Mouse (Mus musculus) hindbrain, embryonic 14.5 days (tissue): ENCODE results near the gene Slc7a15. TPM values are rescaled to one million over a fixed set of nuclear protein-coding genes. Genes with fewer than 3 reads are reported as not detected.
A peak's percentile ranks its signal among the peaks of the same experiment; 100 is the strongest.

ENCODE experiments used
- ATAC-seq: fragments of 200-750 bp; cut with Nextera tagmentation; 2 replicates; pipeline ENCODE4 v1.8.0; 2017; ENCODE audit warnings: moderate number of reproducible peaks, mild to moderate bottlenecking, moderate TSS enrichment, moderate library complexity; ENCODE audit not compliant: low FRiP score
- DNase-seq: peaks from one replicate; pipeline ENCODE4 v3.0.0-alpha.2; 2015; ENCODE audit warnings: low spot score
- H3K27ac ChIP-seq: fragments of 300-500 bp; sonication (generic); 2 replicates; pipeline ENCODE4 v1.5.1; 2014; ENCODE audit warnings: mild to moderate bottlenecking, moderate library complexity
- H3K27me3 ChIP-seq: fragments of 300-500 bp; sonication (generic); 2 replicates; pipeline ENCODE4 v1.6.1; 2014; ENCODE audit warnings: mild to moderate bottlenecking, low read length, mixed read lengths; ENCODE audit not compliant: control insufficient read depth, insufficient read depth
- H3K36me3 ChIP-seq: fragments of 300-500 bp; sonication (generic); replicated peaks from 2 replicates; pipeline ENCODE4 v1.6.1; 2014; ENCODE audit not compliant: control insufficient read depth, insufficient read depth
- H3K4me1 ChIP-seq: fragments of 300-500 bp; sonication (generic); replicated peaks from 2 replicates; pipeline ENCODE4 v1.6.1; 2014; ENCODE audit warnings: antibody characterized with exemption, low read length, mixed read lengths; ENCODE audit not compliant: control insufficient read depth, insufficient read depth
- H3K4me2 ChIP-seq: fragments of 300-500 bp; sonication (generic); replicated peaks from 2 replicates; pipeline ENCODE4 v1.6.1; 2014; ENCODE audit warnings: mild to moderate bottlenecking, moderate library complexity
- H3K4me3 ChIP-seq: fragments of 300-500 bp; sonication (generic); replicated peaks from 2 replicates; pipeline ENCODE4 v1.5.1; 2014; ENCODE audit warnings: mild to moderate bottlenecking, low read length
- H3K9ac ChIP-seq: fragments of 300-500 bp; sonication (generic); 2 replicates; pipeline ENCODE4 v1.6.1; 2014
- H3K9me3 ChIP-seq: fragments of 300-500 bp; sonication (generic); 2 replicates; pipeline ENCODE4 v1.6.1; 2016; ENCODE audit warnings: low read length; ENCODE audit not compliant: control insufficient read depth
- WGBS: fragments of 180-500 bp; shearing (Covaris S2); extraction: QIAGEN DNeasy Blood & Tissue Kit; methylation state at CpG from one replicate; pipeline ENCODE4 v1.1.7; 2014; 5-methylcytosine and 5-hydroxymethylcytosine counted together
- polyA plus RNA-seq: library from polyadenylated mRNA; unstranded; fragments of >200 nt; fragmentation: Nextera tagmentation; extraction: Ambion mirVana; gene quantifications from 2 replicates; pipeline ENCODE4 v1.2.1, GENCODE M21; 2014

Slc7a15 gene
- polyA plus RNA-seq, 1 experiment from 2014 or later = not detected

DNA sequence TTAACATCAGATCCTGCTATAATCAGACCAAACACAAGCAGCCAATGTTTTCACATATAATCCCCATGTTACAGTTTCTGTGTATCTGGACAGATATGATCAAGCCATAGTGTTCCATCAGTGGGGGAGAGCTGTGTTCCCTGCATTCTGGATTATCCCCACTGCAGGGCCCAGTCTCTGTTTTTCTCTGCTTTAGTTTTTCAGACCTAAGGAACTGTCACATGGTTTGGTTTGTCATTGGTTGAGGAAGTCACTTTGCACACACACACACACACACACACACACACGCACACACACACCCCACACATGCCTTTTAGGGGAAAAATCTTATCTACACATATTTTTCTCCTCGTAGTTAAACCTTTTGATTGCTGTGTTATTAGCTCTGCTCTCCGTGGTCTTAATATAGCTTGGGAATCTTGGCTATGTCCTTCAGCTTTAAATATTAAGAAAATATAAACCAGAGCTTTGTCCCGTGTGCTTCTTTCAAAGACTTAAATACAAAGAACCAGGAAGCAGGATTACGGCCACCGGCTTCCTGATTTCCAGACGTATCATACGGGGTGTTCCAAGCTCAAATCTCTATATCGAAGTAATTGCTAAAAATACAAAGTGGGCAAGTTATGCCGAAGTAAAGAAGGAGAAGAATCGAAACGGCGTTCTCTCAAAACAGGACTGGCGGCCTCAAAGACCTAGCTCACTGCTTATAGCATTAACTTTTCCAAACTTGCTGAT, 97.1 kb downstream of the Slc7a15 start:
- Histone ChIP-seq H3K4me3 (no peak overlapping the region), H3K9me3 (no peaks in the 10 kb centered on the region), H3K4me2 (no peak overlapping the region), H3K9ac (no peak overlapping the region), H3K4me1 (peaks cover 21% of the 10 kb centered on the region), H3K27ac (no peak overlapping the region), H3K36me3 (no peaks in the 10 kb centered on the region), H3K27me3 (no peaks in the 10 kb centered on the region)
- 88% methylated on average over 14 of the region's 14 CpGs for WGBS
- ATAC-seq (no peak), DNase-seq (no peak)

DNA sequence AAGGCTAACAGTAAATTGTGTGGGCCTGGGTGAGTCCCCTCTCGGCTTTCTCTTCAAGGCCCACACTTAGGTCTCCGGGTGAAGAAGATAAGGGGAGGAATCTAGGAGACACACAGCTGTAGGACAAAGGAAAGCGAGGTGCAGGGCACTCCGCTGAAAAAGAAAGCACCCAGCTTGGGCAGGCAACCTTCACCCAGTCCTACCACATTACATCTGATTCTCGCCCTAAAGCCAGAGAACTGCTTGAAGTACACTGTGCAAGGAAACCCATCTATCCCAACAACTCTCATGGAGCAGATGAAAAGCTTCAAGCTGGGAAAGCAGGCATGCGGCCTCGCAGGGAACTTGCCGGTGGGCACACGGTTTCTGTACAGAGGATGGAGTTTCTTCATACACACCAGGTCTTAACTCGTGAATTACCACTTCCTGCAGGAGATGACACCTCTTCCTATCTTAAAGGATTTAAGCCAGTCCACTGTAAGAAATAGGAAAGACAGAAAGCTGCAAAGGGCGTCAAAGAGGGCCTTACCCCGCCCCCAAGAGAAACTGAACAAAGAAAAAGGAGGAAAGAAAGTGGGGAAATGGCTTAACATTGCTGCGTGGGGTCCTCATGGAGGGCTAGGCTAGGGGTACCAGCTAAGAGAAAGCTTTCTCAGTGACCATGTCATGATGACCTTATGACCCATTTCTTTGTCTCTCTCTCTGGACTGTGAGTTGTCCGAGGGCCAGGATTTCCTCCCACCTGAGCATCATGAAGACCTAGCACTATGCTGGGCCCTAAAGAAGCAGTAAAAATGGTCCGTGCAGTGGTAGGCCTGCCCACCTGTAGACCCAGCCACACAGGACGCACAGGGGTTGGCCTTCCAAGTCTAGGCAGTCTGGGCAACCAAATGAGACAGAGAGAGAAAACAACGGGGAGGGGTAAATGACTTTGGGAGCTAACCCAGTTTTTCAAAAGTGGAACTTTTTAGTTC, 98.0 kb downstream of the Slc7a15 start:
- 44% methylated on average over 17 of the region's 17 CpGs for WGBS
- peak overlapping the region; percentile 99 for H3K27ac ChIP-seq
- H3K9me3 ChIP-seq = no peaks in the 10 kb centered on the region
- peak overlapping the region; percentile 82 for H3K4me2 ChIP-seq
- ATAC-seq (no peak), DNase-seq (no peak)
- H3K9ac ChIP-seq = peak overlapping the region; percentile 96
- H3K36me3 ChIP-seq = no peaks in the 10 kb centered on the region
- H3K27me3 ChIP-seq = no peaks in the 10 kb centered on the region
- peaks cover 29% of the 10 kb centered on the region for H3K4me1 ChIP-seq
- H3K4me3 ChIP-seq = peak overlapping the region; percentile 74

DNA sequence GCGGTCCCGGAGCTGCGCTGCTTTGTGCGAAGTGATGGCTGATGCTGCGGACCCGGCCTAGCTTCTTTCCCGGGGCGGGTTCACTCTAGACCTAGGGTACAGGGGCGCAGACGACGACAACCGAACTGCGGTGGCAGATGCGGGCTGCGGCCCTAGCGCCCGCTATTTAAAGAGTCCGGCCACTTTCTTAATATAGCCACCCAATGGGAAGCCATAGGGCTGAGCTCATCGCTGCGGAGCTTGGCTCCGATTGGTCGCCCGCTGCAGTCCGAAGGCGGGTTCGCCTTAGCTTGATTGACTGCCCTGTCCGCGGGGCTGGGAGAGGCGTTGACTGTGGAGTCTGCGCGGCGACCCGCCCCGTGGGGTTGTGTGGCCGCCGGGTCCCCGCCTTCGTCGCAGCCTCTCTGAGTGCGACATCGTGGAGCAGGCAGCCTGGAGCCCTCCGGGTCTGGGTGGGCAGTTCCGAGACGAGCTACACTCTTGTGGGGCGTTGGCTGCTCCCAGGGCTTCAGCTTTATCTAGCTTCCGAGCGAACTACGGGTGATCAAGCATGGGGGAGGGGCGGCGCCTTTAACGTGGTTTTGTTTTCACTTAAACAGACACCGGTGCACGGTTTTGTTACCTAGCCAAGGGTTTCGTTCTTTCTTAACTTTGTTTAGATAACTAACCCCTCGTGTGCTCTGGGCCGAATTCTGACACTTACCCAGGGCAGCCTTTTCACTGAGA, 98.8 kb downstream of the Slc7a15 start, which contains the start of gene Rhob:
Gene Rhob, minus strand, starts transcription at position 139 of the 726 bp plus-strand sequence.
- DNase-seq (peak; percentile 98), ATAC-seq (peak; percentile 97)
- Histone ChIP-seq H3K27me3 (no peaks in the 10 kb centered on the region), H3K4me3 (peak within 1 kb of the TSS; percentile 74), H3K27ac (peak within 1 kb of the TSS; percentile 99), H3K9me3 (no peaks in the 10 kb centered on the region), H3K9ac (peak within 1 kb of the TSS; percentile 96), H3K36me3 (no peaks in the 10 kb centered on the region), H3K4me2 (peak within 1 kb of the TSS; percentile 82), H3K4me1 (peaks cover 33% of the 10 kb centered on the region)
- under 1% methylated on average over 56 of the region's 56 CpGs for WGBS

DNA sequence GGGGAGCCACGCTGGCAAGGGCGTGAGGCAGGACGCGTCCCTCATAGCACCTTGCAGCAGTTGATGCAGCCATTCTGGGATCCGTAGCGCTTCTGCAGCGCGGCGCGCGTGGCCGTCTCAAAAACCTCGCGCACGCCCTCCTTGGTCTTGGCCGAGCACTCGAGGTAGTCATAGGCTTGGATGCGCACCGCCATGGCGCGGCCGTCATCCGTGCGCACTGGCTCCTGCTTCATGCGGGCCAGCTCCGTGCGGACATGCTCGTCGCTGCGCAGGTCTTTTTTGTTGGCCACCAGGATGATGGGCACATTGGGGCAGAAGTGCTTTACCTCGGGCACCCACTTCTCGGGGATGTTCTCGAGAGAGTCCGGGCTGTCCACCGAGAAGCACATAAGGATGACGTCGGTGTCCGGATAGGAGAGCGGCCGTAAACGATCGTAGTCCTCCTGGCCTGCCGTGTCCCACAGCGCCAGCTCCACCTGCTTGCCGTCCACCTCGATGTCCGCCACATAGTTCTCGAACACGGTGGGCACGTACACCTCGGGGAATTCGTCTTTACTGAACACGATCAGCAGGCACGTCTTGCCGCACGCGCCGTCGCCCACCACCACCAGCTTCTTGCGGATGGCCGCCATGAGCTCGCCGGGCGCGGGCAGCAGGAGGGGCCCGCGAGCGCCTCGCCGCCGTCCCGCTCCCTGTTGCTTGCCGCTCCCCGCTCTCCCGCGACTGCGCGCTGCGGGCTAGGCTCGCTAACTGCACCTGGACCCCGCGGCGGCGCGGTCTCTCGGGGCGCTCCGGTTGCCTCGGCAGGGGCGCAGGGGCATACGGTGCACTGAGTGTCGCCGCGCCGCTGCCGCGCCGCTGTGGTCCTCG, 99.6 kb downstream of the Slc7a15 start:
- peak overlapping the region; percentile 96 for H3K9ac ChIP-seq
- peak overlapping the region; percentile 74 for H3K4me3 ChIP-seq
- H3K4me1 ChIP-seq = peaks cover 33% of the 10 kb centered on the region
- under 1% methylated on average over 89 of the region's 99 CpGs for WGBS
- H3K9me3 ChIP-seq = no peaks in the 10 kb centered on the region
- ATAC-seq (peak; percentile 72), DNase-seq (peak; percentile 66)
- peak overlapping the region; percentile 82 for H3K4me2 ChIP-seq
- no peaks in the 10 kb centered on the region for H3K36me3 ChIP-seq
- H3K27ac ChIP-seq = peak overlapping the region; percentile 99
- no peaks in the 10 kb centered on the region for H3K27me3 ChIP-seq

DNA sequence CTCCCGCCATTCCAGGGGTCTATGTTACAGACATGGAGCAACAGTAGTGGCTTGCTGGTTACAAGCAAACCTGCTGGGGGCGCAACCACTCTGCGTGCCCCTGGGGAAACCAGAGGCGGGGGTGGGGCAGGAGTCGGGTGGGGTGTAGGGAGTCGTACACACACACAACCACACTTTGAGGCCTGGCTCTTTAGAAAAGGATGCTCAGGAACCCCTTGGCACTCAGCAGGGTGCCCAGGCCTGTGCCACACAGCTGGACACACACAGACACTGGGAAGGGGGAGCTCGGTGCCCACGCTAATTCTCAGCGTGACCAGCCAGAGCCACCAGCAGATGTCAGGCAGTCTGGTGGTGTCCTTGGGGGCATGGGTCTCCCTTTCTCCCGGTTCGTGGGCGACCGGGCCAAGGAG, 100.3 kb downstream of the Slc7a15 start:
- H3K9ac ChIP-seq = peak overlapping the region; percentile 96
- no peaks in the 10 kb centered on the region for H3K9me3 ChIP-seq
- H3K4me2 ChIP-seq = peak overlapping the region; percentile 82
- ATAC-seq (peak; percentile 1), DNase-seq (peak; percentile 36)
- H3K4me3 ChIP-seq = peak overlapping the region; percentile 74
- H3K4me1 ChIP-seq = peaks cover 33% of the 10 kb centered on the region
- H3K36me3 ChIP-seq = no peaks in the 10 kb centered on the region
- no peaks in the 10 kb centered on the region for H3K27me3 ChIP-seq
- WGBS = 2% methylated on average over 13 of the region's 13 CpGs
- H3K27ac ChIP-seq = peak overlapping the region; percentile 99

DNA sequence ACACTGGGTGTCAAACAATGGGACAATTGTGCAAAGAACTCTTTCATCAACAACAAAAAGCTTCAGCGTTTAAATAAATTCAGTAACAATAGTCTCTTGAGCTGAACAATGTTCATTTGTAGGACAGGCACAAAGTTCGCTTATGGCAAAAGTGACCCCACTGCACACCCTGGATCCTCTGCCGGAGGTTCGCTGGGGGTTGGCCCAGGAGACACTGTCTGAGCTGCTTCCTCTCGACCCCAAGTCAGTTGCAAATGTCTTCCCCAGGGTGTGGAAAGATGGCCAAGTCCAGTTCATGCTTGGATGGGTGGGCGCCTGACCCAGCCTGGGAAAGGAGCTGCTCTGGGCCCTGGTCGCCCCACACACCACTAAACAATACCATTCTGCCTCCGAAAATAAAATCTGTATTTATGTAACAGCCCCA, 100.7 kb downstream of the Slc7a15 start:
- H3K27ac ChIP-seq = peak overlapping the region; percentile 99
- H3K4me1 ChIP-seq = peaks cover 33% of the 10 kb centered on the region
- no peak for DNase-seq
- peak overlapping the region; percentile 74 for H3K4me3 ChIP-seq
- no peak for ATAC-seq
- H3K9me3 ChIP-seq = no peaks in the 10 kb centered on the region
- 4% methylated on average over 8 of the region's 8 CpGs for WGBS
- no peaks in the 10 kb centered on the region for H3K27me3 ChIP-seq
- H3K36me3 ChIP-seq = no peaks in the 10 kb centered on the region
- H3K9ac ChIP-seq = peak overlapping the region; percentile 96
- peak overlapping the region; percentile 82 for H3K4me2 ChIP-seq

DNA sequence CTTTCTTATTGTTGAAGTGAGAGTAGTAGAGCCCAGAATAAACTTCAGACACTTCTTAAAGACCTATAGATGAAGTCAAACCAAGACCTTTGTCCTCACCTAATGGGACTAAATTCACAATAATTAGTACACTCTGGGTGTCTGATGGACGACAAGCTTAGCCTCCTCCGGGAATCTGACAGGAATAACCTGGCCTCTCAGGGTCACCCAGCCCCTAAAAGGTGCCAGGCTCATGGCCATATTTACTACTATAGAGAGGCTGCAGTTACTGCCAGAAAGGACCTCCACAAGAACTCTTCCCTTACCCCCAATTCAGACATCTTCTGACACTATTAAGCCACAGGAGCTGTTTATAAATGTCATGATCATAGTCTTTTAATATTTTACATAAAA, 101.6 kb downstream of the Slc7a15 start:
- peak overlapping the region; percentile 38; the same call in 1 of the 2 replicates for H3K27ac ChIP-seq
- no peak for ATAC-seq

DNA sequence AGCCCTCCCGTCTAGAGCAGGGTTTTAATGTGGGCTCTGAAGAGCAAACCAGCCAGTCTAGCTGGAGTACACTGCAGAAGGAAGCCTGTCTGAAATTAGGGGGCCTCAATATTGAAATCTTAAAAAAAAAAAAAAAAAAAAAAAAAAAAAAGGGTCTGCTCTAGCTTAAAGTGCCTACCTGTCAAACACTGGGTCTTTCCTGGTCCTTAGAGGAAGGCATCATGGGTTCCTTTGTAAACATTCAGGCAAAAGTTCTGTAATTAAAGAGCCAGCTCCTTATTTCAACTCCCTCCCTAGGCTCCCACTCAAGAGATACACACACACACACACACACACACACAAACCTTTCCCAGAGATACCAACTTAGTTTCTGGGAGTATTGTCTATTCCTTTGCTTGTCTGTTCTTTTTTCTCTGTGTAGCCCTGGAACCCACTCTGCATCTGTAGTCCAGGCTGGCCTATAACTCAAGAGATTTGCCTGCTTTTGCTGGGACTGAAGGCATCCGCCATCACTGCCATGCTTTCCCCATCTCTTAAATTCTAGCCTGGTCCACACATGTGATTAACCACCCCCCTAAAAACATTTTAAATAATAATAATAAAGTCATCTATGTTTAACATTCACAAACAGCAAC, 102.1 kb downstream of the Slc7a15 start:
- Histone ChIP-seq H3K4me2 (peak overlapping the region; percentile 82), H3K36me3 (no peaks in the 10 kb centered on the region), H3K27me3 (no peaks in the 10 kb centered on the region), H3K4me1 (peaks cover 33% of the 10 kb centered on the region), H3K9me3 (no peaks in the 10 kb centered on the region), H3K9ac (peak overlapping the region; percentile 96), H3K27ac (peak overlapping the region; percentile 44), H3K4me3 (peak overlapping the region; percentile 74)
- DNase-seq (no peak), ATAC-seq (no peak)
- WGBS = 33% methylated on average over 2 of the region's 2 CpGs

More for the DNA sequence above, 101.6 kb downstream of the Slc7a15 start:
- Histone ChIP-seq H3K4me1 (peaks cover 33% of the 10 kb centered on the region), H3K9ac (peak overlapping the region; percentile 96), H3K4me2 (peak overlapping the region; percentile 82), H3K4me3 (peak overlapping the region; percentile 74), H3K27me3 (no peaks in the 10 kb centered on the region), H3K9me3 (no peaks in the 10 kb centered on the region), H3K36me3 (no peaks in the 10 kb centered on the region)
- WGBS = 18% methylated on average over 2 of the region's 2 CpGs
- no peak for DNase-seq
